Mouse (Mus musculus) urinary bladder, postnatal 14 days (tissue): ENCODE results near the gene Nup62cl.
A peak's percentile ranks its signal among the peaks of the same experiment; 100 is the strongest.

Experiments used
- DNase-seq: peaks from one replicate; pipeline ENCODE4 v3.0.0; 2021; ENCODE audit warnings: low spot score

The Nup62cl gene

DNA sequence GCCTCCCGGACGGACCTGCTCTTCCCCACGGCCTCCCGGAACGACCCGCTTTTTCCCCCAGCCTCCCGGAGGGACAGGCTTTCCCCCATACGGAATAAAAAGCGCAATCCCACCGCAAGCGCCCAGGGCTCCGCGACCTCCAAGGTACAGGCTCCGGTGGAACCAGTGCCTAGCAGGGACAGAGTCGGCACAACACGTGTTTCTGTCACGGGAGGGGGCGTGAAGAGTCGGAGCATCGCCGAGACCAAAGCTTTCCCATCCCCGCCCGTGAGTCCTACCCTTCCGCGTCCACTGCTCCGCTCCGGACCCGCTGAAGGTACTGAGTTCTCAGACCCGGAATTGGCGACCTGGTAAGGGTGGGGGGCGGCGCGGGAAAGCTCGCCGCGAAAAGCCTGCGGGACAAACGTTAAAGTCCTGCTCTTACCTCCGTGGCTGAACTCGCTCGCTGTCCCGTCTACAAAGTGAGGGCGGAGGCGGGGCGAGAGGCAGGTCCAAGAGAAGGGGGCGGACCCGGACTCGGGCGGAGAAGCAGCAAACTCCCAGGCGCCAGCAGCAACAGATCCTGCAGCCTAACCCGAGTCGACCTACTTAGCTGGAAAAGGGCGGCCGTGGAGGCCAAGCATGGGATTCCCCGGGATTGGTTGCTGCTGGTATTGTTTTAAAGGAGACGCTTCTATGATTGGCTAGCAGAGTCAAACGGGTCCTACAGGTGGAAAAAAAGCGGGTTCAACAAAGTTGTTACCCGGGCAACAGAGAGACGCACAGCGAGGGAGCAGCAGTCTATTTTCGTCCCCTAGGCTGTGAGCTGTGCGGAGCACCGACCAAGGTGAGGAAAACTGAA lies at the start of gene Nup62cl, which contains the start of gene Pih1h3b:
Gene Nup62cl (minus strand): TSS at position 578 of the 841 bp plus-strand sequence.
Gene Pih1h3b (plus strand): TSS at position 745 of the 841 bp plus-strand sequence.
- peak; percentile 49 for DNase-seq

DNA sequence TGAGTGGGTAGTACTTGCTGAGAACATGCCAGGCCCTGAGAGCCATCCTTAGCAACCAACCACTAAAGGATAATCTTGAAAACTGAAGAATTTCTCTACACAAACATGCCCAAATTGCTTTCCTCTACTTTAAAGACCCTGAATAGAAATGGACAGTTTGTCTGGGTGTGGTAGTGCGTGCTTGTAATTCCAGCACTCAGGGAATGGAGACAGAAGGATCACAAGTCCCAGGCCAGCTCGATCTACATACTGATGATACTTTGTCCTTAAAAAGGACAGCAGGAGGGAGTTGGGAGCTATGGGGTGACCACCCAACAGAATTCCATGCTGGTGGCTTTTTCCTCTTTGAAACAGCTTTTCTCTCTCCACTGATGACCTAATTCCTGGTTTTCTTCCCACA lies 31.6 kb upstream of the Nup62cl start:
- DNase-seq = no peak

DNA sequence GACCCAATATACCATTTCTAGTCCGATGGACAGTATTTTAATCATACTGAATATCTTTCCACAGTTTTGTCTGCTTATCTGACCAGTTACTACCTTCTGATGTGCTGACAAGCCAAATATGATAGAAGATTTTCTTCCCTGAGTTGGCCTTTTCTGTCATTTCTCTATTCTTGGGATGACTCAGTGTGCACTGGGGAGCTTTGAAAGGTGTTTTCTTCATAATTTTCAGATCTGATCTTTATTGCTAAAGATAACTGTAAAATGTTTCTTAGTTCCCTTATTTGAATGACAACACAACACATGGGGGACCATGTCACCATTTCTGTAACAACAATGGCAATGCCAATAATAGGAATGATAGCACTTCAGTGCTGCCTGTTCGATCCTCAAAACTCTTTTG lies 20.0 kb upstream of the Nup62cl start:
- no peak for DNase-seq

DNA sequence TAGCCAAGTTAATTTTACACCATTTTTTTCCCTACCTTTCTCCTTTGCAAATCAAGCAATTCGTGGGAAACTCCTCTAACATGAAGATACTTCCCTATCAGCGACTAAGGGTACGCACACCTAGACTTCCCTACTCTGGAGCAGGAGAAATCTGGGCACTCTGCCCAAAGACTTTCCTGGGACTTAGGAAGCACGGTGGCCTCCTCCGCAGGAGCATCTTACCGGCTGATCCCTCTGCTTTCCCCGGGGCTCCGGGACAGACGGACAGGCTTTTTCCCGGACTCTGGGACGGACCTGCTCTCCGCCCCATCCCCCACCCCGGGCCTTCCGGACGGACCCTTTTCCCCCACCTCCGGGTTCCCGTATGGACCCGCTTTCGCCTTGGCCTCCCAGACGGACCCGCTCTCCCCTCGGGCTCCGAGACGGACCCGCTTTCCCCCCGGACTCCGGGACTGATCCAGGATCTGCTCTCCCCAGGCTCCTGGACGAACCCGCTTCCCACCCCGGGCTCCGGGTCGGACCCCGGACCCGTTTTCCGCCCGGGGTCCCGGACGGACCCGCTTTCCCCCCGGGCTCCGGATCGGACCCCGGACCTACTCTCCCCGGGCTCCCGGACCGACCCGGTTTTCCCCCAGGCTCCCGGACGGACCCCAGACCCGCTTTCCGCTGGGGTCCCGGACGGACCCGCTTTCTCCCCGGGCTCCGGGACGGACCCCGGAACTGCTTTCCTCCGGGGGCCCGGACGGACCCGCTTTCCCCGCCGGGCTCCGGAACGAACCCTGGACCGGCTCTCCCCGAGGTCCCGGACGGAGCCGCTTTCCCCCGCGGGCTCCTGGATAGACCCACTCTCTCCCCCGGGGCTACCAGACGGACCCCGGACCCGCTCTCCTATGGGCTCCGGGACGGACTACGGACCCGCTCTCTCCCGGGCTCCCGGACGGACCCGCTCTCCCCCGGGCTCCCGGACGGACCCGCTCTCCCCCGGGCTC lies 1.3 kb downstream of the Nup62cl start:
- DNase-seq = no peak

DNA sequence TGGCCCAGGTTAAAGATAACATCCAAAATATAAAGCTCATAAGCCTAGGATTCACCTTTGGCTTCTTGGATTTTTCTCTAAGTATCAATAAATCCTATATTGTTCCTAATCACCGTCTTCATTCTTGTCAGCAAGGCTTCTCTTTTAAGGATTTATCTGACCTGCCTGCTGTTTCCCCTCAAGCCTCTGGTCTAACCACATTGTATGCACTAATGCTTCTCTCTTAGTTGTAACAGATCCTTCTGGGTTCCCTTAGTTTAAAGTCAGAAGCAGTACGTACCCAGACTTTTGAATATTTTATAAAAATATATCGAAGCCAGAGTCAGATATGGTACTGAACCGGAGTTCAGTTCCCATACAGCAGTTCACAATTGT lies 63.8 kb downstream of the Nup62cl start:
- no peak for DNase-seq

DNA sequence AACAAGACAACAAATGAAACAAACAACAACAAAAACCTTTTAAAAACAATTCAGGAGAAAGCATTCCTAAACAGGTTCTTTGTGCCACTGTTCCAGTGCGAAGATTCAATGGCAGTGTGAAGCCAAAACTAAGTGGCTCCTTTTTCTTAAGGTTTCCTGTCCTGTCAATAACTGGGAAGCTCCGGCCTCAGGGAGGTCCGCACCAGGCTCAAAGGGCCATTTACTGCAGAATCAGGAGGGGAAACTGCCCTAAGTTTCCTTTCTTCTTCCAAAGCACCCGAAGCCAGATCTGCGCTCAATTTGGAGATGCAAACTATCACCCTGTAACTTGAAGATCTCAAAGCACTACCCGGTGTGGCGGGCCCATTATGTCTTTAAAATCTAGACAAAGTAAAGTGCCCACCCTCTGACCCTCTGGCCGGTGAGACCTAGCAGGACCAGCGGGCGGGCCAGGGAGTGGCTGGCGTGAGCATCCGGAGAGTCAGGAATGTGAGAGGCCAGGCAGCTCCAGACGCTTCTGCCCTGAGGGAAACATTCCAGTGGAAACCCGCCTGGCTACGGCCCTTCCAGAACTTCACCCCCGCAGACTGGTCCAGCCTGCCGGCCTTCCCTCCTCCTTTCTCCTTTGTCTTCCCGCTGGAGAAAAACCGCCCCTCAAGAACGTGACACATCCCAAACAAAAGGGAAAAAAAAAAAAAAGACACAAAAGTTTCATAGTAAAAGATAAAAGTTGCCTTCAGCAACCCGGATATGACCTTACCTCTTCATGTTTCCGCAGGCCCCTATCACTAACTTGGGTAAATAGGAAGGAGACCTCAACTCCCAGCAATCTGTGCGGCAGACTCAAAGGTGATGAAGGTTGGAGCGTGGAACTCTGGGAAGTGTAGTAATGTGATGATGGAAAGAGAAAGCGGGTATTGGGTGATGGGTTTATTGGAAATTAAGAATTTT lies 64.5 kb downstream of the Nup62cl start, which contains the start of gene Rbm41:
Gene Rbm41 (minus strand): TSS at position 856 of the 951 bp plus-strand sequence.
- peak; percentile 31 for DNase-seq

DNA sequence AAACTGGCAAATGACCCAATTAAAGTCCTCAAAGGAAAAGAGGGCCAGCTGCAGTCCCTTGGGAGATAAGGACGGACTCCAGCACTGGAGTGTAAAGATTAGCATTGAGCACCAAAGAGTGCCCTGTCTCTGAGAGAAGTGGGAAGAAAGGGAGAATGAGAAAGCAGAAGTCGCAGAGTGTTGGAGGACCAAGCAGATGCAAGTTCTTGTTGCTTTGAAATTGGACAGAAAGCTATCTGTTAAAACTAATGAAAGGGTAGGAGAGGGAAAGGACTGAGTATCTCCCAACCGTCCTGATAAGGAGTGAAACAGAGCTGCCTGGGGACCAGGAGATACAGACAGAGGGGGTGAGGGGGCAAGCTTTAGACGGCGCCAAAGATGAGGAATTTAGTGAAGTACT lies 80.4 kb downstream of the Nup62cl start:
- no peak for DNase-seq
